Mouse (Mus musculus) liver, adult 2 months (tissue): ENCODE measurements around the gene Klf13.

Experiments used
- CTCF ChIP-seq: fragments of 200-500 bp; IDR thresholded peaks from 2 replicates; pipeline ENCODE4 v1.5.1; 2011; ENCODE audit warnings: low read depth, low read length, control low read depth
- POLR2A ChIP-seq: fragments of 200-500 bp; IDR thresholded peaks from 2 replicates; pipeline ENCODE4 v1.6.1; 2011; ENCODE audit warnings: low read length, control low read depth; ENCODE audit not compliant: insufficient read depth; ENCODE audit errors: extremely low read depth

DNA sequence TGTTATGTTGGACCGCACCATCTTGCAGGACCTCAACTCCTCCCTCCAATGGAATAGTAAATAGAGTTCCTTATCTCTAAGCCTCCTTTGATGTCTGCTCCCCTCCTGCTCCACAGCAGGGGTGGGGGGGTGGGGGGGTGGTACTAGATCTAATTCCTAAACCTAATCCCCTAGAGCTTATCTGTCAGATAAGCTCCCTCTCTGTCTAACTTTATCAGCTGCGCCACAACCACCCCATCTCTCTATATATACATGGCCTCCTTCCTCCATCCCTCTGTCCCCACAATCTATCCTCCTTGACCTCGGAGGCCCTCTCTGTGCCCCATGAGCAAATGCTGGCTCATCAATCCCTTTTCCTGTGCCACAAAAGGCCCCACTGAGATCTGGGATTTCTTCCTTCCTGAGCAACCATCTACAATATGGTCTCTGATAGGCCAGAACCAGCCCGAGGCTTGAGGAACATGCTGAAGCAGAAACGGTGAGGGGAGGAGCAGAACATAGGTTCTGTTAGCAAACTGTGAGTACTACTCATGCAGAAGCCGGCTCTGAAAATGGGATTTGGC, 70.3 kb downstream of the Klf13 start:
- TF ChIP-seq CTCF (no peak), POLR2A (no peak)
